Mouse (Mus musculus) myocyte (in vitro differentiated cells): Measurements from ENCODE around the gene Dtx3l. TPM values are rescaled to one million over a fixed set of nuclear protein-coding genes. Genes with fewer than 3 reads are reported as not detected.

Experiments
- H3K27me3 ChIP-seq: one replicate; pipeline ENCODE4 v1.6.1; 2011; ENCODE audit not compliant: control insufficient read depth, insufficient read depth, insufficient read length
- H3K36me3 ChIP-seq: one replicate; pipeline ENCODE4 v1.6.1; 2011; ENCODE audit not compliant: control insufficient read depth, insufficient read depth
- H3K4me2 ChIP-seq: one replicate; pipeline ENCODE4 v1.6.1; 2011; ENCODE audit warnings: low read depth, control low read depth
- H3K4me3 ChIP-seq: one replicate; pipeline ENCODE4 v1.5.1; 2011; ENCODE audit warnings: mild to moderate bottlenecking, control low read depth, moderate library complexity
- H3K79me2 ChIP-seq: one replicate; pipeline ENCODE4 v1.6.1; 2011; ENCODE audit not compliant: control insufficient read depth, insufficient read depth
- H3ac ChIP-seq: one replicate; pipeline ENCODE4 v1.6.1; 2011; ENCODE audit not compliant: control insufficient read depth, insufficient read length
- CEBPB ChIP-seq: IDR thresholded peaks from 2 replicates; pipeline ENCODE4 v1.6.1; 2011; ENCODE audit warnings: mild to moderate bottlenecking, moderate library complexity; ENCODE audit not compliant: poor library complexity, insufficient read depth, severe bottlenecking
- E2F4 ChIP-seq: IDR thresholded peaks from one replicate; pipeline ENCODE4 v1.6.1; 2011; ENCODE audit warnings: mild to moderate bottlenecking, control low read depth, moderate library complexity; ENCODE audit not compliant: insufficient read depth
- MAX ChIP-seq: IDR thresholded peaks from one replicate; pipeline ENCODE4 v1.6.1; 2011; ENCODE audit warnings: low read depth, mild to moderate bottlenecking, control low read depth
- MYOD1 ChIP-seq, 3 experiments: IDR thresholded peaks; one replicate each; pipeline ENCODE4 v1.6.1; 2011; ENCODE audit warnings: control low read depth in 2 of 3, low read depth in 2 of 3, mild to moderate bottlenecking in 2 of 3, moderate library complexity in 1 of 3; ENCODE audit not compliant: insufficient read length in 2 of 3, control insufficient read depth in 1 of 3
- MYOG ChIP-seq, 3 experiments: IDR thresholded peaks; one replicate each; pipeline ENCODE4 v1.6.1; 2011; ENCODE audit warnings: control low read depth in 2 of 3, low read depth in 2 of 3, mild to moderate bottlenecking in 2 of 3; ENCODE audit not compliant: insufficient read length in 2 of 3, control insufficient read depth in 1 of 3, insufficient read depth in 1 of 3
- POLR2A ChIP-seq: IDR thresholded peaks from one replicate; pipeline ENCODE4 v1.6.1; 2011; ENCODE audit warnings: low read depth, mild to moderate bottlenecking, control low read depth, moderate library complexity; ENCODE audit not compliant: insufficient read length
- POLR2AphosphoS2 ChIP-seq: IDR thresholded peaks from one replicate; pipeline ENCODE4 v1.6.1; 2011; ENCODE audit warnings: low read depth, control low read depth; ENCODE audit not compliant: insufficient read length
- REST ChIP-seq: IDR thresholded peaks from one replicate; pipeline ENCODE4 v1.6.1; 2011; ENCODE audit warnings: mild to moderate bottlenecking, control low read depth, moderate library complexity; ENCODE audit not compliant: insufficient read depth, insufficient read length
- SRF ChIP-seq: IDR thresholded peaks from one replicate; pipeline ENCODE4 v1.6.1; 2011; ENCODE audit warnings: low read depth; ENCODE audit not compliant: control insufficient read depth, insufficient read length
- TCF12 ChIP-seq: IDR thresholded peaks from one replicate; pipeline ENCODE4 v1.6.1; 2011; ENCODE audit warnings: mild to moderate bottlenecking, control low read depth; ENCODE audit not compliant: poor library complexity, insufficient read depth, severe bottlenecking
- TCF3 ChIP-seq: IDR thresholded peaks from one replicate; pipeline ENCODE4 v1.6.1; 2011; ENCODE audit warnings: low read depth, control low read depth; ENCODE audit not compliant: insufficient read length
- USF1 ChIP-seq: IDR thresholded peaks from one replicate; pipeline ENCODE4 v1.6.1; 2011; ENCODE audit warnings: low read depth, mild to moderate bottlenecking, control low read depth, moderate library complexity
- polyA plus RNA-seq: library from polyadenylated mRNA; unstranded; fragments of >200 nt; fragmentation: generic; extraction: Trizol; gene quantifications from one replicate; pipeline ENCODE4 v1.2.1, GENCODE M21; 2012; ENCODE audit warnings: missing spikeins

The Dtx3l gene
- polyA plus RNA-seq, 1 experiment = 0.83 TPM

DNA sequence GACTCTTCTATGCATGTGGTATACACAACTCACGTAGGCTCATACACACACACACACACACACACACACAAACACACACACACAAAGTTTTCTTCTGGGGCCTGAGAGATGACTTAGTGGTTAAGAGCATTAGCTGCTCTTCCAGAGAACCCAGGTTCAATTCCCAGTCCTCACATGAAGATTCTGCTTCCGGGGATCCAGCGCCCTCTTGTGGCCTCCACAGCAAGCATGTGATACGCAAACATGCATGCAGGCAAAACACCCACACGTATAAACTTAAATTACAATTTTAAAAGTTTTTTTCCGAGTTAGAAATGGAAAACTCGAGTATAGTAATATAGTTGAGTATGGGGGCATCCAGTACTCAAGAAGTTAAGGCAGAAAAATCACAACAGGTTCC, 2.4 kb upstream of the Dtx3l start:
- H3K36me3 ChIP-seq = no peaks in the 10 kb centered on the region
- H3K4me3 ChIP-seq = no peak overlapping the region
- no peak for TF ChIP-seq USF1
- no peak for TF ChIP-seq TCF3
- no peak for TF ChIP-seq REST
- TF ChIP-seq SRF = no peak
- TF ChIP-seq MAX = no peak
- TF ChIP-seq E2F4 = no peak
- no peak for TF ChIP-seq POLR2AphosphoS2
- TF ChIP-seq POLR2A = no peak
- no peak for TF ChIP-seq MYOG (IDR thresholded peaks at IDR 0.05; ENCODE audit: control insufficient read depth in 1 of 3, insufficient read depth in 1 of 3, insufficient read length in 2 of 3, low read depth in 2 of 3)
- TF ChIP-seq MYOD1 (IDR thresholded peaks at IDR 0.05; ENCODE audit: control insufficient read depth in 1 of 3, insufficient read length in 2 of 3, low read depth in 2 of 3) = no peak
- no peak for TF ChIP-seq CEBPB
- TF ChIP-seq TCF12 = no peak
- H3ac ChIP-seq = no peak overlapping the region
- no peak overlapping the region for H3K4me2 ChIP-seq
- H3K27me3 ChIP-seq = no peaks in the 10 kb centered on the region
- H3K79me2 ChIP-seq = no peaks in the 10 kb centered on the region

GRCm38 (mm10) chr16:35939690-35940089, 739 bp upstream of the Dtx3l start:
- Histone ChIP-seq H3K4me2 (peak overlapping the region; percentile 86), H3K4me3 (peak overlapping the region; percentile 75), H3K79me2 (no peaks in the 10 kb centered on the region), H3K36me3 (no peaks in the 10 kb centered on the region), H3K27me3 (no peaks in the 10 kb centered on the region), H3ac (no peak overlapping the region)
- TF ChIP-seq MYOG (IDR thresholded peaks at IDR 0.05; ENCODE audit: control insufficient read depth in 1 of 3, insufficient read depth in 1 of 3, insufficient read length in 2 of 3, low read depth in 2 of 3) (no peak), TCF12 (no peak), E2F4 (no peak), MYOD1 (IDR thresholded peaks at IDR 0.05; ENCODE audit: control insufficient read depth in 1 of 3, insufficient read length in 2 of 3, low read depth in 2 of 3) (peak in 2 of 3 experiments; percentile 16 to 42), USF1 (peak; percentile 71), REST (no peak), MAX (no peak)

- TF ChIP-seq POLR2AphosphoS2 (no peak), CEBPB (no peak), TCF3 (no peak), E2F4 (no peak), MYOG (IDR thresholded peaks at IDR 0.05; ENCODE audit: control insufficient read depth in 1 of 3, insufficient read depth in 1 of 3, insufficient read length in 2 of 3, low read depth in 2 of 3) (no peak), MYOD1 (IDR thresholded peaks at IDR 0.05; ENCODE audit: control insufficient read depth in 1 of 3, insufficient read length in 2 of 3, low read depth in 2 of 3) (no peak), USF1 (no peak), TCF12 (no peak), MAX (no peak), SRF (no peak), POLR2A (no peak), REST (no peak)
- H3K4me3 ChIP-seq = peak overlapping the region; percentile 75
Observed at GRCm38 (mm10) chr16:35939261-35939660, 310 bp upstream of the Dtx3l start.

DNA sequence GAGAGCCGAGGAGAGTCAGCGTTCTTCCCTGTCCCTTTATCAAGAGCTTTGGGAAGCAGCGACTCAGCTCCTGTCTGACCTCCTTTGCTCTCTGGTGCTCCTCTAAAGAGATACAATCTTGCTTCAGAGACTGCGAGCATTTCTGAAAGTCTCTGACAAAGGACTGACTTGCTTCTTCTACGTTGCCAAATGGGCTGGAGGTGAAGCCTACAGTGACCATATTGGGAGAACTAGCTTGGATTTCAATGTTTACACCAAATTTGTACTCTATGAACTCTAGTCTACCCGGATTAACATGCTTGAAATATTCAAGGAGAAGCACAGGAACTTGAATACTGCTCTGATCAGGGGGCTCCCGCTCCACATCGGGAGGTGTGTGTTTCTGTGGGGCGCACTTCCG, 5.8 kb downstream of the Dtx3l start:
- Histone ChIP-seq H3ac (no peak overlapping the region), H3K4me2 (no peak overlapping the region), H3K27me3 (no peaks in the 10 kb centered on the region), H3K36me3 (no peaks in the 10 kb centered on the region), H3K4me3 (no peak overlapping the region), H3K79me2 (no peaks in the 10 kb centered on the region)
- TF ChIP-seq POLR2A = no peak
- TF ChIP-seq MYOD1 (IDR thresholded peaks at IDR 0.05; ENCODE audit: control insufficient read depth in 1 of 3, insufficient read length in 2 of 3, low read depth in 2 of 3) = no peak
- no peak for TF ChIP-seq CEBPB
- TF ChIP-seq USF1 = no peak
- TF ChIP-seq POLR2AphosphoS2 = no peak

More at GRCm38 (mm10) chr16:35939261-35939660, 310 bp upstream of the Dtx3l start:
- H3K36me3 ChIP-seq = no peaks in the 10 kb centered on the region
- H3K4me2 ChIP-seq = peak overlapping the region; percentile 86
- no peak overlapping the region for H3ac ChIP-seq
- no peaks in the 10 kb centered on the region for H3K79me2 ChIP-seq
- no peaks in the 10 kb centered on the region for H3K27me3 ChIP-seq

DNA sequence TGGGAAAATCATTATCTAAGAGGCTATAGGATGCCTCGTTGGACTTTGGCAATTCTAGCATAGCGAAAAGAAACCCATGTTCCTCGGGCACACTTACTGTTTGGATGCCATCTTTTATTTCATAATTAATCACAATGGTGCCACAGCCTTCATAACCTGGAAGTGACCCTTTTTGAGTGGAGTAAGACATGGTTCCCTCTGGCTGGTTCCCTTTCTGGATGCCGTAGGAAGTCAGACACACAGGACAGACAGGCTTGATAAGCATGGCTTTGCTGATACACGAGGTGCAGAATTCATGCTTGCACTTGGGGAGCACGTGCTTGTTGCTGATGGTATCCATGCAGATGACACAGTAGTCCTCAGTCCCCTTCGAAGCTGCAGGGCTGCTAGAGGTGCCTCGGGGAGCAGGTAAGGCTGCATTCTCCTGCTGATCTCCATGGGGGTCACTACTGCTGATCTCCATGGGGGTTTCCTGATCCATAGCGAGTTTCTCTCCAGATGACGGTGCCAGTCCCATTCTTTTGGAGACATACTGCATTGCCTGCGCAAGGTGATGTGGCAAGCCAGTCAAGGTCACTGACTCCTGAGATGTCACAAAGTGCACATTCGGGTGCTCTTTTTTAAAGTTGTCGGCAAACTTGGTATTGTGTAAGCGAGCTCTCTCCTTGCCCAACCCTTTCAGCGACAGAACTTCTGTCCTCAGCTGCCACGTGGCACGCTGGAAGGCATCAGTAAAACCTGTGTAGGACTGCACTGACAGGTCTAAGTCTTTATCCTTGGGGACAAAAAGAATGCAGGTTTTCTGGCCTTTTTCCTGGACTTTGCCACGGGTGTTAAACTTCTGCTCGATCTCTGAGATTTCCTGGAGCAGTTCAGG, 6.5 kb downstream of the Dtx3l start:
- Histone ChIP-seq H3K4me3 (no peak overlapping the region), H3K27me3 (no peaks in the 10 kb centered on the region), H3K4me2 (no peak overlapping the region), H3K36me3 (no peaks in the 10 kb centered on the region), H3ac (no peak overlapping the region), H3K79me2 (no peaks in the 10 kb centered on the region)
- TF ChIP-seq MYOD1 (IDR thresholded peaks at IDR 0.05; ENCODE audit: control insufficient read depth in 1 of 3, insufficient read length in 2 of 3, low read depth in 2 of 3) (no peak), CEBPB (no peak), MAX (no peak), TCF3 (no peak), SRF (no peak), TCF12 (no peak), MYOG (IDR thresholded peaks at IDR 0.05; ENCODE audit: control insufficient read depth in 1 of 3, insufficient read depth in 1 of 3, insufficient read length in 2 of 3, low read depth in 2 of 3) (no peak), USF1 (no peak), E2F4 (no peak), POLR2AphosphoS2 (no peak), POLR2A (no peak)
